Mouse (Mus musculus): ENCODE measurements around the gene Bdkrb1. TPM values are rescaled to one million over a fixed set of nuclear protein-coding genes. Genes with fewer than 3 reads are reported as not detected.

The Bdkrb1 gene
- polyA plus RNA-seq, 1 experiment from 2014 or later = not detected

GRCm38 (mm10) chr12:105572622-105573021, 30.3 kb upstream of the Bdkrb1 start:
- no peak overlapping the region for H3K27ac ChIP-seq
- no peak for ATAC-seq (ENCODE audit: insufficient number of reproducible peaks, insufficient read depth, low FRiP score, low TSS enrichment)
- H3K36me3 ChIP-seq = no peaks in the 10 kb centered on the region
- H3K9ac ChIP-seq = no peak overlapping the region
- 73% methylated on average over 2 of the region's 2 CpGs for WGBS
- no peaks in the 10 kb centered on the region for H3K9me3 ChIP-seq
- no peaks in the 10 kb centered on the region for H3K4me1 ChIP-seq
- H3K4me2 ChIP-seq (replicated peaks) = no peak overlapping the region
- H3K27me3 ChIP-seq = no peaks in the 10 kb centered on the region
- no peak overlapping the region for H3K4me3 ChIP-seq

- no peaks in the 10 kb centered on the region for H3K27me3 ChIP-seq
- 89% methylated on average over 4 of the region's 4 CpGs for whole genome bisulfite sequencing
- H3K27ac ChIP-seq = no peak overlapping the region
- H3K9ac ChIP-seq = no peak overlapping the region
- ATAC-seq (ENCODE audit: insufficient number of reproducible peaks, insufficient read depth, low FRiP score, low TSS enrichment) = no peak
- no peaks in the 10 kb centered on the region for H3K9me3 ChIP-seq
- no peaks in the 10 kb centered on the region for H3K36me3 ChIP-seq
- no peaks in the 10 kb centered on the region for H3K4me1 ChIP-seq
- no peak overlapping the region for H3K4me3 ChIP-seq
- H3K4me2 ChIP-seq (replicated peaks) = no peak overlapping the region
Observed at GRCm38 (mm10) chr12:105574356-105574755, 28.5 kb upstream of the Bdkrb1 start.

- Histone ChIP-seq H3K27ac (no peak overlapping the region), H3K36me3 (no peaks in the 10 kb centered on the region), H3K9me3 (no peaks in the 10 kb centered on the region), H3K4me2 (replicated peaks) (no peak overlapping the region), H3K4me3 (no peak overlapping the region), H3K9ac (no peak overlapping the region), H3K4me1 (peaks cover 16% of the 10 kb centered on the region), H3K27me3 (no peaks in the 10 kb centered on the region)
- 75% methylated on average over 17 of the region's 17 CpGs for WGBS
- no peak for ATAC-seq (ENCODE audit: insufficient number of reproducible peaks, insufficient read depth, low FRiP score, low TSS enrichment)
Observed at GRCm38 (mm10) chr12:105580490-105580889, 22.4 kb upstream of the Bdkrb1 start.

DNA sequence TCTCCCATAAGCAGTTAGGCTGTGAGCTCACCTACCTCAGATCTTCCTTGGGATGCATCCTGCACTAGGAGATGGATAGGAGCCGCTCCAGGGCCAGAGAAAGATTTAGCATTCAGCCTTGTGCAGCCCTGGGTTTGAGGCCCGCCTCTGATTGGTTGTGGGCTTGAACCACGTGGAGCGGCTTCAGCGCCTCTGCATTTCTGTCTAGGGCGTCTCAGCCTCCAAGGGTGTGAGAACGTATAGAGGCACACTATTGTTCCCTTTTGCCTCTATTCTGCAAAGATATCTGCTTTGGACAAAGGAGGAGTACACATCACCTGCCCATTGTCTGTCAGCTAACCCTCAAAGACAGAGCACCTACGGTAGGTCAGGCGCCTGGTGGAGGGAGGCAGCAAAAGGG, 20.4 kb upstream of the Bdkrb1 start:
- no peak overlapping the region for H3K4me2 ChIP-seq (replicated peaks)
- H3K4me1 ChIP-seq = peaks cover 16% of the 10 kb centered on the region
- no peak overlapping the region for H3K4me3 ChIP-seq
- WGBS = 62% methylated on average over 9 of the region's 9 CpGs
- H3K9ac ChIP-seq = no peak overlapping the region
- no peak overlapping the region for H3K27ac ChIP-seq
- no peaks in the 10 kb centered on the region for H3K27me3 ChIP-seq
- H3K36me3 ChIP-seq = no peaks in the 10 kb centered on the region
- no peak for ATAC-seq (ENCODE audit: insufficient number of reproducible peaks, insufficient read depth, low FRiP score, low TSS enrichment)
- no peaks in the 10 kb centered on the region for H3K9me3 ChIP-seq

DNA sequence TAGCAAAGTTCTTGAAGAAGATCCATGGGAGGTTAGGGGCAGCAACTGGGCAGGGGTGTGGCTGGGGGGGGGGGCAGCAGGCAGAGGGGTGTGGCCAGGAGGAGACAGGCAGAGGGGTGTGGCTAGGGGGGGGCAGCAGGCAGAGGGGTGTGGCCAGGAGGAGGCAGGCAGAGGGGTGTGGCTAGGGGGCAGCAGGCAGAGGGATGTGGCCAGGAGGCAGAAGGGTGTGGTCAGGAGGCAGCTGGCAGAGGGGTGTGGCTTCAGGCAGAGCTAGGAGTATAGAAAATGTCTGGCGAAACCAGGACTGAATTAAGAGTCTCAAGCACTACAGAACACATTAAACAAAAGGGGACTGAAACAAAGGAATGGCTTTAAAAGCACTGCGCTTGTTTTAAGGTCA, 19.4 kb upstream of the Bdkrb1 start:
- Histone ChIP-seq H3K27ac (no peak overlapping the region), H3K9ac (no peak overlapping the region), H3K4me2 (replicated peaks) (no peak overlapping the region), H3K27me3 (no peaks in the 10 kb centered on the region), H3K9me3 (no peaks in the 10 kb centered on the region), H3K4me3 (no peak overlapping the region), H3K36me3 (no peaks in the 10 kb centered on the region), H3K4me1 (peaks cover 16% of the 10 kb centered on the region)
- ATAC-seq (ENCODE audit: insufficient number of reproducible peaks, insufficient read depth, low FRiP score, low TSS enrichment) = no peak
- WGBS = 12% methylated on average over 2 of the region's 2 CpGs

DNA sequence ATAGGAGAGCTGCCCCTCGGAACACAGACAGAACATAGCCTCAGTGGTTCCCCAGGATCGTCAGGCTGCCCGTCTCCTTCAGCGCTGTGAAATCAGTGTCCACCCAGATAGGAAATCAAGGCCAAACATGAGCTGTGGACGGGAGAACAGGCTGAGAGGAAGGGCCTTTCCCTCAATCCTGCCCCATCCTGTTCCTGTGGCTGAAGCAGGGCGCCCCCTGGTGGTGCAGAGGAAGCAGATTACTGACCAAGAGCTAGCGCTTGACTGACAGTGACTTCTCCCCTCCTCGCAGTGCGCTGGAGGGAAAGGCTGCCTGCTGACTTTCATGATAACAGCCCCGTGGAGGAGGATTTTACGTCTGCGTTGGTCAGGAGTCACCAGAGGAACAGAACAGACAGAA, 18.0 kb upstream of the Bdkrb1 start:
- peaks cover 13% of the 10 kb centered on the region for H3K4me1 ChIP-seq
- H3K4me2 ChIP-seq (replicated peaks) = no peak overlapping the region
- H3K9me3 ChIP-seq = no peaks in the 10 kb centered on the region
- 19% methylated on average over 12 of the region's 12 CpGs for WGBS
- H3K27ac ChIP-seq = no peak overlapping the region
- ATAC-seq (ENCODE audit: insufficient number of reproducible peaks, insufficient read depth, low FRiP score, low TSS enrichment) = no peak
- H3K36me3 ChIP-seq = no peaks in the 10 kb centered on the region
- no peak overlapping the region for H3K4me3 ChIP-seq
- H3K9ac ChIP-seq = no peak overlapping the region
- no peaks in the 10 kb centered on the region for H3K27me3 ChIP-seq

- no peaks in the 10 kb centered on the region for H3K27me3 ChIP-seq
- no peak overlapping the region for H3K4me3 ChIP-seq
- H3K9ac ChIP-seq = no peak overlapping the region
- no peaks in the 10 kb centered on the region for H3K9me3 ChIP-seq
- H3K4me2 ChIP-seq (replicated peaks) = no peak overlapping the region
- H3K4me1 ChIP-seq = peaks cover 10% of the 10 kb centered on the region
- 86% methylated on average over 8 of the region's 8 CpGs for WGBS
- no peaks in the 10 kb centered on the region for H3K36me3 ChIP-seq
- no peak for ATAC-seq (ENCODE audit: insufficient number of reproducible peaks, insufficient read depth, low FRiP score, low TSS enrichment)
- no peak overlapping the region for H3K27ac ChIP-seq
Observed at GRCm38 (mm10) chr12:105587526-105587925, 15.4 kb upstream of the Bdkrb1 start.

DNA sequence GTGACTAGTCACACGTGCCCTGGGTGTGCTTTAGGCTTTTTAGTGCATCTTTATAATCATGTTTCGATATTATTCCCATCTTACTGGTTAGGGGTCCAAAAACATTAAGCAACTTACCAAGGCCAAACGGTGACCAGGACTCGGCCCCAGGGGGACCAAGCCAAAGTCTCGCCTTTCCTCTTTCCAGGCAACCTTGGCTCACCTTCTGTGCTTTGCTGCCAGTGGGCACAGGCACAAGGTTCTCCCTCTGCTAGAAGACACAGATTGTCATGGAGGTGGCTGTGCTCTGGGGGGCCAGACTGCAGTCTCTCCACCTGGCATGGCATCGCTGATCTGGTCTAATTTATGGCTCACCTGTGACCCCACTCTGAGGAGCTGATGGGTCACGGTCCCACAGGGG, 12.1 kb upstream of the Bdkrb1 start:
- no peaks in the 10 kb centered on the region for H3K4me1 ChIP-seq
- no peaks in the 10 kb centered on the region for H3K36me3 ChIP-seq
- no peak overlapping the region for H3K4me3 ChIP-seq
- H3K9me3 ChIP-seq = no peaks in the 10 kb centered on the region
- 80% methylated on average over 7 of the region's 7 CpGs for WGBS
- no peak overlapping the region for H3K4me2 ChIP-seq (replicated peaks)
- no peak overlapping the region for H3K27ac ChIP-seq
- no peaks in the 10 kb centered on the region for H3K27me3 ChIP-seq
- no peak overlapping the region for H3K9ac ChIP-seq
- no peak for ATAC-seq (ENCODE audit: insufficient number of reproducible peaks, insufficient read depth, low FRiP score, low TSS enrichment)

DNA sequence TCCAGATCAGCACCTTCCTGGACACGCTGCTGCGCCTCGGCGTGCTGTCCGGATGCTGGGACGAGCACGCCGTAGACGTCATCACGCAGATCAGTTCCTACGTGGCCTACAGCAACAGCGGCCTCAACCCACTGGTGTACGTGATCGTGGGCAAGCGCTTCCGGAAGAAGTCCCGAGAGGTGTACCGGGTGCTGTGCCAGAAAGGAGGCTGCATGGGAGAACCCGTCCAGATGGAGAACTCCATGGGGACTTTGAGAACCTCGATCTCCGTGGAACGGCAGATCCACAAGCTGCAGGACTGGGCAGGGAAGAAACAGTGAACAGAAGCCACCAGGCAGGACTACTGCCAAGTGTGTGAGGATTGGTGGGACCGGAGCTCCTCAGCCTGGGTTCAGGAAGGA, 10.5 kb upstream of the Bdkrb1 start:
- no peak for ATAC-seq (ENCODE audit: insufficient number of reproducible peaks, insufficient read depth, low FRiP score, low TSS enrichment)
- no peaks in the 10 kb centered on the region for H3K9me3 ChIP-seq
- H3K9ac ChIP-seq = no peak overlapping the region
- WGBS = 94% methylated on average over 23 of the region's 23 CpGs
- no peaks in the 10 kb centered on the region for H3K36me3 ChIP-seq
- no peak overlapping the region for H3K4me2 ChIP-seq (replicated peaks)
- no peaks in the 10 kb centered on the region for H3K4me1 ChIP-seq
- H3K27me3 ChIP-seq = no peaks in the 10 kb centered on the region
- no peak overlapping the region for H3K27ac ChIP-seq
- H3K4me3 ChIP-seq = no peak overlapping the region

DNA sequence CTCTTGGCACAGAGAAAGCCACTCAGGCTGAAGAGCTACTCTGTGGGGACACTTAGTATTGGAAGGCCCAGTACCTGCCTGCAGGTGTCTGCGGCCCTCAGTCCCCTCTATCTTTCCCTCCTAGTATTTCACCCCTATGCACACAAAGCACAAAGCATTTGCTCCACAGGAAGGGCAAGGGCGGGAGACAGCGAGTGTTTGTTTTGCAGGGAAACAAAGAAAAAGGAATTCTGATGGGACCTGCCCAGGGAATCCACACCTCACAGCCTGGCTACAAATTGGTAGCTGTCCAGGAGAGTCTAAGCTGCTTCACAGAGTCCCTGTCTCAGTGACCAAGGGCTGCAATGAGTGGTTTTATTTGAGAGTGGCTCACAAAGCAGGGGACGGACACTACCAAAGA, 9.4 kb upstream of the Bdkrb1 start:
- 59% methylated on average over 4 of the region's 4 CpGs for WGBS
- no peak overlapping the region for H3K4me3 ChIP-seq
- no peaks in the 10 kb centered on the region for H3K9me3 ChIP-seq
- H3K4me2 ChIP-seq (replicated peaks) = no peak overlapping the region
- ATAC-seq (ENCODE audit: insufficient number of reproducible peaks, insufficient read depth, low FRiP score, low TSS enrichment) = no peak
- H3K9ac ChIP-seq = no peak overlapping the region
- no peaks in the 10 kb centered on the region for H3K27me3 ChIP-seq
- H3K36me3 ChIP-seq = no peaks in the 10 kb centered on the region
- no peak overlapping the region for H3K27ac ChIP-seq
- H3K4me1 ChIP-seq = no peaks in the 10 kb centered on the region

- H3K4me2 ChIP-seq (replicated peaks) = no peak overlapping the region
- no peak overlapping the region for H3K4me3 ChIP-seq
- H3K4me1 ChIP-seq = peaks cover 8% of the 10 kb centered on the region; the same call in 1 of the 2 replicates
- no peak overlapping the region for H3K9ac ChIP-seq
- no peak overlapping the region for H3K27ac ChIP-seq
- no peaks in the 10 kb centered on the region for H3K9me3 ChIP-seq
- no peaks in the 10 kb centered on the region for H3K27me3 ChIP-seq
- no peaks in the 10 kb centered on the region for H3K36me3 ChIP-seq
- ATAC-seq (ENCODE audit: insufficient number of reproducible peaks, insufficient read depth, low FRiP score, low TSS enrichment) = no peak
- 84% methylated on average over 8 of the region's 8 CpGs for WGBS
Observed at GRCm38 (mm10) chr12:105597135-105597534, 5.8 kb upstream of the Bdkrb1 start.

GRCm38 (mm10) chr12:105598503-105598902, 4.4 kb upstream of the Bdkrb1 start:
- no peaks in the 10 kb centered on the region for H3K36me3 ChIP-seq
- no peak overlapping the region for H3K4me3 ChIP-seq
- H3K9me3 ChIP-seq = no peaks in the 10 kb centered on the region
- no peak for ATAC-seq (ENCODE audit: insufficient number of reproducible peaks, insufficient read depth, low FRiP score, low TSS enrichment)
- no peaks in the 10 kb centered on the region for H3K27me3 ChIP-seq
- H3K4me1 ChIP-seq = peaks cover 8% of the 10 kb centered on the region; the same call in 1 of the 2 replicates
- WGBS = 72% methylated on average over 10 of the region's 10 CpGs
- no peak overlapping the region for H3K27ac ChIP-seq
- no peak overlapping the region for H3K9ac ChIP-seq
- H3K4me2 ChIP-seq (replicated peaks) = no peak overlapping the region

- H3K27ac ChIP-seq = no peak overlapping the region
- H3K36me3 ChIP-seq = no peaks in the 10 kb centered on the region
- 48% methylated on average over 5 of the region's 5 CpGs for WGBS
- H3K4me2 ChIP-seq (replicated peaks) = no peak overlapping the region
- peaks cover 8% of the 10 kb centered on the region; the same call in 1 of the 2 replicates for H3K4me1 ChIP-seq
- no peaks in the 10 kb centered on the region for H3K9me3 ChIP-seq
- H3K4me3 ChIP-seq = no peak overlapping the region
- ATAC-seq (ENCODE audit: insufficient number of reproducible peaks, insufficient read depth, low FRiP score, low TSS enrichment) = no peak
- no peaks in the 10 kb centered on the region for H3K27me3 ChIP-seq
- H3K9ac ChIP-seq = no peak overlapping the region
Observed at GRCm38 (mm10) chr12:105599098-105599497, 3.8 kb upstream of the Bdkrb1 start.
